Mouse (Mus musculus): ENCODE measurements around the gene Dmrt3. TPM values are rescaled to one million over a fixed set of nuclear protein-coding genes. Genes with fewer than 3 reads are reported as not detected.

Gene Dmrt3
- total and polyA plus RNA-seq, 3 experiments = not detected

DNA sequence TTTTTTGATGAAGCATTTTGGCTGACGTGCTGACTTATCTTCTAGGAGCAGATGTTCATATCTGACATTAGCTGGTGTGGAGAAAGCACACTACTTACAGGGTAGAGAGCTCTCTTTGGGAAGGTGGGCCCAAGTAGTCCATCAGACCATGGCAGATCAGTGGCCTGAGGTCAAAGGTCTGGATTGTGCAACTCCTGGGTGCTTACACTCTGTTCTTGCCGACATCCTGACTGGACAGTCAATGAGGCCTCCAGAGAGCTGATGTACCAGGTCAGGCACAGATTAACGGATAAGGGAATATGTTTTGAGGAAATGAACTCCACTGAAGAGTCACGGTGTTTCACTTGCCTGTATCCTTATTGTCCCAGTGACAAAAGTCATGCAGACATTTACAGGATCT, 38.6 kb downstream of the Dmrt3 start:
- in situ Hi-C loops (cut with MboI; ENCODE audit: low pct_ligation_motif_present, low pct_unique_long_range_greater_than_20kb, low sequenced_read_pairs) (loop anchor here (25.0 kb wide), 2 partner anchors 186 to 311 kb away; no protein-coding TSS in a partner anchor), dilution Hi-C loops (cut with MboI; ENCODE audit: extremely low pct_ligation_motif_present, extremely low pct_unique_long_range_greater_than_20kb, low sequenced_read_pairs) (no loop called here)
- TF ChIP-seq USF1 (IDR thresholded peaks at IDR 0.05; ENCODE audit: low read depth, low read length) (no peak), HCFC1 (IDR thresholded peaks at IDR 0.05; ENCODE audit: low read depth, low read length) (no peak), SIN3A (IDR thresholded peaks at IDR 0.05; ENCODE audit: low read length) (no peak), RAD21 (IDR thresholded peaks at IDR 0.05; ENCODE audit: low read depth, low read length) (no peak), CTCF (conservative IDR thresholded peaks at IDR 0.05 in 1 of 2, IDR thresholded peaks at IDR 0.05 in 1 of 2; ENCODE audit: low read depth in 2 of 2, low read length in 2 of 2) (no peak), CHD1 (IDR thresholded peaks at IDR 0.05; ENCODE audit: low read depth, low read length) (no peak), TBP (conservative IDR thresholded peaks at IDR 0.05; ENCODE audit: low read depth, low read length) (no peak), POLR2A (IDR thresholded peaks at IDR 0.05; ENCODE audit: low read depth, low read length) (no peak), MEF2A (IDR thresholded peaks at IDR 0.05; ENCODE audit: borderline replicate concordance, low read depth, low read length) (no peak), NELFE (IDR thresholded peaks at IDR 0.05; ENCODE audit: low read depth, low read length) (no peak), ZMIZ1 (IDR thresholded peaks at IDR 0.05; ENCODE audit: low read depth, low read length) (no peak)
- Histone ChIP-seq H3K36me3 (replicated peaks in 1 of 2; ENCODE audit: control insufficient read depth in 1 of 2, insufficient read depth in 1 of 2, low read length in 1 of 2) (no peaks in the 10 kb centered on the region), H3K79me2 (replicated peaks; ENCODE audit: control insufficient read depth, extremely low read depth, insufficient read depth, poor library complexity, severe bottlenecking) (no peaks in the 10 kb centered on the region), H3K4me3 (replicated peaks in 1 of 3; ENCODE audit: low read depth in 2 of 3, low read length in 2 of 3, poor library complexity in 1 of 3) (no peak overlapping the region), H3K4me1 (ENCODE audit: control insufficient read depth in 1 of 2, insufficient read depth in 2 of 2) (no peaks in the 10 kb centered on the region), H3K9ac (ENCODE audit: insufficient read depth, low read depth) (no peak overlapping the region), H3K4me2 (ENCODE audit: insufficient read depth, low read depth, poor library complexity, severe bottlenecking) (no peak overlapping the region), H3K27me3 (replicated peaks) (no peaks in the 10 kb centered on the region), H3K27ac (ENCODE audit: insufficient read depth, low read depth) (no peak overlapping the region), H3K9me3 (replicated peaks; ENCODE audit: low read length) (no peaks in the 10 kb centered on the region)
- DNase-seq (ENCODE audit: extremely low read depth) = no peak

DNA sequence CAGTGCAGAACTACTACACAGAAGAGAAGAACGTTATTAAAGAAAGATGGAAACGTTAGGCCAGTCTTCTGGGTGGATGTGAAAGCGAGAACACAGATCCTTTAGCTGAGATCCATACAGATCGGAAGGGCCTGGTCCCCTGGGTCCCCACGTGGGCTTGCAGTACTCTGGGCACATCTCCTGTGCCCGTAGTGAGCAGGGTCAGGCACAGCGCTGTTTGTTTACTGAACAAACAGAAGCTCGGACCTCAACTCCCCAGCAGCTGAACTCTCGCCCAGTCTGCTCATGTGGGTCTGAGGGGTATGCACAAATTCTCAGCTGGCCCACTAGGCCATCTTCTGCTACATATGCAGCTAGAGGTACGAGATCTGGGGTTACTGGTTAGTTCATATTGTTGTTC, 40.4 kb downstream of the Dmrt3 start:
- H3K4me1 ChIP-seq (ENCODE audit: control insufficient read depth in 1 of 2, insufficient read depth in 2 of 2) = no peaks in the 10 kb centered on the region
- TF ChIP-seq NRF1 (IDR thresholded peaks at IDR 0.05; ENCODE audit: low read depth, low read length) = no peak
- no peak for TF ChIP-seq RAD21 (IDR thresholded peaks at IDR 0.05; ENCODE audit: low read depth, low read length)
- no peak for TF ChIP-seq POLR2A (IDR thresholded peaks at IDR 0.05; ENCODE audit: low read depth, low read length)
- TF ChIP-seq ELF1 (IDR thresholded peaks at IDR 0.05; ENCODE audit: low read depth, low read length) = no peak
- TF ChIP-seq POLR2AphosphoS2 (IDR thresholded peaks at IDR 0.05; ENCODE audit: low read depth, low read length) = no peak
- TF ChIP-seq ZC3H11A (IDR thresholded peaks at IDR 0.05; ENCODE audit: low read depth, low read length) = no peak
- no peak for TF ChIP-seq ETS1 (conservative IDR thresholded peaks at IDR 0.05; ENCODE audit: low read depth, low read length)
- TF ChIP-seq RCOR1 (conservative IDR thresholded peaks at IDR 0.05; ENCODE audit: low read depth, low read length) = no peak
- no peak for TF ChIP-seq MEF2A (IDR thresholded peaks at IDR 0.05; ENCODE audit: borderline replicate concordance, low read depth, low read length)
- TF ChIP-seq JUND (conservative IDR thresholded peaks at IDR 0.05; ENCODE audit: low read depth, low read length) = no peak
- no peaks in the 10 kb centered on the region for H3K9me3 ChIP-seq (replicated peaks; ENCODE audit: low read length)
- no peak overlapping the region for H3K4me3 ChIP-seq (replicated peaks in 1 of 3; ENCODE audit: low read depth in 2 of 3, low read length in 2 of 3, poor library complexity in 1 of 3)
- H3K4me2 ChIP-seq (ENCODE audit: insufficient read depth, low read depth, poor library complexity, severe bottlenecking) = no peak overlapping the region
- dilution Hi-C loops (cut with MboI; ENCODE audit: extremely low pct_ligation_motif_present, extremely low pct_unique_long_range_greater_than_20kb, low sequenced_read_pairs) = no loop called here
- H3K27ac ChIP-seq (ENCODE audit: insufficient read depth, low read depth) = no peak overlapping the region
- no peak for DNase-seq (ENCODE audit: extremely low read depth)
- no peaks in the 10 kb centered on the region for H3K36me3 ChIP-seq (replicated peaks in 1 of 2; ENCODE audit: control insufficient read depth in 1 of 2, insufficient read depth in 1 of 2, low read length in 1 of 2)
- H3K27me3 ChIP-seq (replicated peaks) = no peaks in the 10 kb centered on the region
- H3K9ac ChIP-seq (ENCODE audit: insufficient read depth, low read depth) = no peak overlapping the region
- H3K79me2 ChIP-seq (replicated peaks; ENCODE audit: control insufficient read depth, extremely low read depth, insufficient read depth, poor library complexity, severe bottlenecking) = no peaks in the 10 kb centered on the region
- in situ Hi-C loops (cut with MboI; ENCODE audit: low pct_ligation_motif_present, low pct_unique_long_range_greater_than_20kb, low sequenced_read_pairs) = no loop called here
